ENCODE assay signal across 9 mouse cellular contexts in the genomic region with DNA sequence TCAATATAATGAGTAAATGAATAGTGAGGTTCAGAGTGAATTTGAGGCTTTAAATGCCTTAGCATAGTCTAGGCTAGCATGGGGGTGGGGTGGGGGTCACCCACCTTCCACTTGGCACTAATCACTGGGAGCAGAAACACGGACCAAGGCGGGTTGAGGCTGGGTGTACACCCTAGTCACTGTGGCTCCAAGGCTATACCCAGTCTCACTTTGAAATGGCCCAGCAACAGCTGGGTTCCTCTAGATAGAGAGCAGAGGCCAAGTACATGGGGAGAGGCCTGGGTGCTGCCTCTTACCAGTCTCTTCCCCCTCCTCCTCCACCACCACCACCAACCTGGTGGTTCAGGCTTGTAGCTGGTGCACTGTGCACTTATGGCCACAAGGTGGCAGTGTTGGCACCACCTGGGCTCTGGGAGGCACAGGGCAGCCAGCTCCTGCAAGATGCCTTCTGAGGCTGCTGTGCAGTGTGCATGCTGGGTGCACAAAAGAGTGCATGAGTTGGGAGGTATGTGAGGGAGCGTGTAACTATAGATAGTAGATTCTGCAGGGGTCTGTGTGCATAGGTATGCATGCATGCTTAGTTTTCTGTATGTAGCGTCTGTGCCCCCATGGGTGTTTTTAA.
A peak's percentile ranks its signal among the peaks of the same experiment; 100 is the strongest.
DNase-seq lines count a peak whose midpoint lies in the region; ATAC-seq and TF ChIP-seq lines count a peak whose summit lies in the region.
"Had no signal": no experiment of that assay in that cellular context is flagged by ENCODE, and none has a peak within 500 bp of the region (broad histone marks: within the 10 kb centered on the region; RNA-seq: fewer than 3 reads in every experiment).

No protein-coding gene starts in this region.

- H3K9ac ChIP-seq in forebrain, embryonic 14.5 days (ENCODE audit: low read length): no peak overlapping the region
- H3K9ac ChIP-seq: liver, embryonic 15.5 days had no signal

- no peaks in the 10 kb centered on the region for H3K36me3 ChIP-seq in forebrain, embryonic 14.5 days (ENCODE audit: control insufficient read depth, insufficient read depth, low read length)
- H3K36me3 ChIP-seq: liver, embryonic 15.5 days had no signal

- TF ChIP-seq CTCF in lung, adult 2 months (IDR thresholded peaks at IDR 0.05; ENCODE audit: insufficient read depth, low read length): peak; percentile 97

- DNase-seq in ES-CJ7 (ENCODE audit: low read depth, low spot score): peak; percentile 66
- peak; percentile 91 for DNase-seq in forebrain, embryonic 14.5 days (ENCODE audit: low spot score)
- peak; percentile 73 to 87 for DNase-seq in heart, postnatal 14 days
- DNase-seq in kidney, postnatal 4 days: peak; percentile 84 to 88
- DNase-seq in lung, adult 2 months: peak; percentile 65
- peak; percentile 53 for DNase-seq in ovary, adult 18-20 months (ENCODE audit: low spot score)
- peak; percentile 64 to 66 for DNase-seq in thymus, adult 18-20 months

- TF ChIP-seq POLR2A in lung, adult 2 months (IDR thresholded peaks at IDR 0.05; ENCODE audit: borderline replicate concordance, extremely low read depth, low read depth, low read length): no peak

- peak overlapping the region; percentile 41; the same call in 1 of the 2 replicates for H3K27ac ChIP-seq in forebrain, embryonic 14.5 days (ENCODE audit: low read depth, low read length)
- H3K27ac ChIP-seq: liver, embryonic 15.5 days had no signal

- peak; percentile 73 for ATAC-seq in cerebellum, adult (ENCODE audit: insufficient number of reproducible peaks, low FRiP score, low TSS enrichment)
- ATAC-seq in forebrain, embryonic 14.5 days: peak; percentile 90

- intact Hi-C loops in heart, postnatal 14 days (cut with DNase I): loop anchor here (2.0 to 10.0 kb wide), 5 partner anchors 151 to 665 kb away; no protein-coding TSS in a partner anchor

- no peak overlapping the region for H3K4me2 ChIP-seq in forebrain, embryonic 14.5 days (ENCODE audit: low read length)
- H3K4me2 ChIP-seq: liver, embryonic 15.5 days had no signal

- peaks cover 5% of the 10 kb centered on the region; the same call in 1 of the 2 replicates for H3K4me1 ChIP-seq in forebrain, embryonic 14.5 days (ENCODE audit: control insufficient read depth, insufficient read depth, low read length)
- no peaks in the 10 kb centered on the region for H3K4me1 ChIP-seq in lung, adult 2 months (ENCODE audit: control insufficient read depth, insufficient read depth, low read length)
- H3K4me1 ChIP-seq: liver, embryonic 15.5 days had no signal

- no peaks in the 10 kb centered on the region for H3K9me3 ChIP-seq in forebrain, embryonic 14.5 days (replicated peaks; ENCODE audit: control insufficient read depth, low read length)
- H3K9me3 ChIP-seq: liver, embryonic 15.5 days had no signal

- H3K4me3 ChIP-seq in forebrain, embryonic 14.5 days (ENCODE audit: low read depth, low read length): no peak overlapping the region
- no peak overlapping the region for H3K4me3 ChIP-seq in lung, adult 2 months (replicated peaks; ENCODE audit: extremely low read depth, low read depth, low read length)
- H3K4me3 ChIP-seq: liver, embryonic 15.5 days had no signal

- WGBS in forebrain, embryonic 14.5 days: 70% methylated on average over 4 of the region's 4 CpGs
- 72% methylated on average over 4 of the region's 4 CpGs for WGBS in lung, adult 2 months

- peaks cover 3% of the 10 kb centered on the region; the same call in 1 of the 2 replicates for H3K27me3 ChIP-seq in forebrain, embryonic 14.5 days (replicated peaks; ENCODE audit: control insufficient read depth, insufficient read depth, low read length)
